Mouse (Mus musculus): ENCODE data around the gene St6gal1. TPM values are rescaled to one million over a fixed set of nuclear protein-coding genes. Genes with fewer than 3 reads are reported as not detected.

St6gal1 gene
- total and polyA plus RNA-seq, 2 experiments from 2014 or later, result 16.4 to 21.8 TPM

DNA sequence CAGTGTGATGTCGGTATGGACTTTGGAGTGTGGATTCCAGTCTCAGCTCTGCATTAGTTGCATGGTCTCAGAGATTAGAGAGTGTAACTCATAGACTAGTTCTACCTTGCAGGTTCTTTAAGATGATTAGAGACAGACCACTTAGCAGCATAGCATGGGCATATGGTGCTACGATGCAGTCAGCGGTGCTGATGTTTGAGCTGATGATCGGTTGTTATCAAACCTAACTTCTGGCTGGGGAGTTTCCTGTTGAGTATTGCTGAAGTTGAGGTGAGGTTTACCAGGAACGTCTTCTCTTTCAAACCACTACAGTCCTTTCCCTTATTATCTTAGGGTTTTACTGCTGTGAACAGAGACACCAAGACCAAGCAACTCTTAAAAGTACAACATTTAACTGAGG is 57.7 kb downstream of the St6gal1 start:
- Histone ChIP-seq H3K4me2 (ENCODE audit: low read depth) (no peak overlapping the region), H3K36me3 (ENCODE audit: insufficient read depth) (no peaks in the 10 kb centered on the region), H3K4me3 (ENCODE audit: low read depth, low read length) (no peak overlapping the region), H3K9ac (no peak overlapping the region), H3K4me1 (ENCODE audit: insufficient read depth) (no peaks in the 10 kb centered on the region), H3K27me3 (ENCODE audit: insufficient read depth, low read length) (no peaks in the 10 kb centered on the region), H3K27ac (ENCODE audit: low read depth, low read length) (no peak overlapping the region), H3K9me3 (ENCODE audit: low read length) (no peaks in the 10 kb centered on the region)
- DNase-seq, result no peak
- TF ChIP-seq CTCF (IDR thresholded peaks at IDR 0.05; ENCODE audit: low read depth), result no peak
- no peak for ATAC-seq
- 96% methylated on average over 5 of the region's 5 CpGs for WGBS

- no peak overlapping the region for H3K9ac ChIP-seq
- no peaks in the 10 kb centered on the region for H3K9me3 ChIP-seq (ENCODE audit: low read length)
- no peaks in the 10 kb centered on the region for H3K36me3 ChIP-seq (ENCODE audit: insufficient read depth)
- no peaks in the 10 kb centered on the region for H3K4me1 ChIP-seq (ENCODE audit: insufficient read depth)
- H3K27me3 ChIP-seq (ENCODE audit: insufficient read depth, low read length), result no peaks in the 10 kb centered on the region
- ATAC-seq, result no peak
- no peak overlapping the region for H3K4me3 ChIP-seq (ENCODE audit: low read depth, low read length)
- DNase-seq, result no peak
- no peak overlapping the region for H3K27ac ChIP-seq (ENCODE audit: low read depth, low read length)
- WGBS, result 87% methylated on average over 5 of the region's 5 CpGs
- TF ChIP-seq CTCF (IDR thresholded peaks at IDR 0.05; ENCODE audit: low read depth), result no peak
- H3K4me2 ChIP-seq (ENCODE audit: low read depth), result no peak overlapping the region
These were observed 58.4 kb downstream of the St6gal1 start for GRCm38 (mm10) chr16:23282941-23283340.

DNA sequence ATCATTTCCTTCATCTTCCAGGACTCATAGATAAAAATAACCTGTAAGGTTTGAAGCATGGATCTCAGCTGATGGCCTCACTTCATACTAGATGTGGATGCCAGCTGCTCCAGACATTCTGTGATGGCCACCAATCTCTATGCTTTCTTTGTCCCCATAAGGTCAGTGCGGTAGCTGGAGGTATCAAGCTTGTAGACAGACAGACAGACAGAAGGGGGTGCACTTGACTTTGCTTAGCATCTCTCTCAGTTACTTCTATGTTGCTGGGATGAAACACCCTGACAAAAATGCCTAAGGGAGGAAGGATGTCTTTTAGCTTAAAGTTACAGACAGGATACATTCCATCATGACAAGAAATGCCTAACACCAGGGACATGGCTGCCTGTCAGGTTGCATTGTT is 59.1 kb downstream of the St6gal1 start:
- Histone ChIP-seq H3K27ac (ENCODE audit: low read depth, low read length) (no peak overlapping the region), H3K4me2 (ENCODE audit: low read depth) (no peak overlapping the region), H3K9ac (no peak overlapping the region), H3K27me3 (ENCODE audit: insufficient read depth, low read length) (no peaks in the 10 kb centered on the region), H3K9me3 (ENCODE audit: low read length) (no peaks in the 10 kb centered on the region), H3K4me3 (ENCODE audit: low read depth, low read length) (no peak overlapping the region), H3K4me1 (ENCODE audit: insufficient read depth) (no peaks in the 10 kb centered on the region), H3K36me3 (ENCODE audit: insufficient read depth) (no peaks in the 10 kb centered on the region)
- 97% methylated on average over 1 of the region's 1 CpGs for WGBS
- TF ChIP-seq CTCF (IDR thresholded peaks at IDR 0.05; ENCODE audit: low read depth), result no peak
- DNase-seq (no peak), ATAC-seq (no peak)

- H3K4me2 ChIP-seq (ENCODE audit: low read depth), result no peak overlapping the region
- 92% methylated on average over 15 of the region's 15 CpGs for WGBS
- DNase-seq (no peak), ATAC-seq (no peak)
- no peaks in the 10 kb centered on the region for H3K4me1 ChIP-seq (ENCODE audit: insufficient read depth)
- no peak for TF ChIP-seq CTCF (IDR thresholded peaks at IDR 0.05; ENCODE audit: low read depth)
- no peak overlapping the region for H3K4me3 ChIP-seq (ENCODE audit: low read depth, low read length)
- no peaks in the 10 kb centered on the region for H3K9me3 ChIP-seq (ENCODE audit: low read length)
- H3K27me3 ChIP-seq (ENCODE audit: insufficient read depth, low read length), result no peaks in the 10 kb centered on the region
- no peaks in the 10 kb centered on the region for H3K36me3 ChIP-seq (ENCODE audit: insufficient read depth)
- no peak overlapping the region for H3K27ac ChIP-seq (ENCODE audit: low read depth, low read length)
- no peak overlapping the region for H3K9ac ChIP-seq
These were observed 60.2 kb downstream of the St6gal1 start for GRCm38 (mm10) chr16:23284470-23285394.

DNA sequence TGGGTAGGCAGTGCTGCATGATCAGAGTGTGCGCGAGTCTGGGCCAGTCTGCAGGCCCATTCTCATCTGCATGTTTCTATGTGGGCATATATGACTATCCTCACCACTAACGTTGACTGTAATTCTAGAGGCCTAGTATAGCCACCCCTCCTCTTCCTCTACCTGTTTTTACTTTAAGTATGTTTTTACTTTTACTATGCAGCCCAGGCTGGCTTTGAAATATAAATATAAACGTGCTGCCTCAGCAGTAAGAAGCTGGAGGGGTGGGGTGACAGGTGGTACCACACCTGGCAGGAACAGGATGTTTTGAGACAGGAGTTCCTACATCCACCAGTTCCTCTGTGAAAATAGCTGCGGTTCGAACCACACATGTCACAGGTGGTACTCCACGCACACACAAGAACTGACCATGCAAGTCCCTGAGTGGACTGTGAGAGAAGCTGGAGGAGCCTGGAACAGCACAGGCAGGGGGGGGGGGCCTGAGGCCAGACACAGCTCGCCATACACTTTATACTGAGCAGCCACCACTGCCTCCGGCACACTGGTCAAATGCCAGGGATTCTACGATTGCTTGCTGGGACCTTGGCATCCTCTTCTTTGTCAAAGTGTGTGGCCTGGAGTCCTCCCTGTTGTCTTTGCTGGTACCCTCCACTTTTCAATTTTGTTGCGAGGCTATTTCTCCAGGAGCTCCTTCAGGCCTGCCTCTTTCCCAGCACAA is 62.0 kb downstream of the St6gal1 start:
- H3K27me3 ChIP-seq (ENCODE audit: insufficient read depth, low read length), result no peaks in the 10 kb centered on the region
- no peaks in the 10 kb centered on the region for H3K9me3 ChIP-seq (ENCODE audit: low read length)
- H3K4me2 ChIP-seq (ENCODE audit: low read depth), result no peak overlapping the region
- H3K36me3 ChIP-seq (ENCODE audit: insufficient read depth), result no peaks in the 10 kb centered on the region
- H3K27ac ChIP-seq (ENCODE audit: low read depth, low read length), result no peak overlapping the region
- ATAC-seq (no peak), DNase-seq (no peak)
- no peak for TF ChIP-seq CTCF (IDR thresholded peaks at IDR 0.05; ENCODE audit: low read depth)
- 84% methylated on average over 11 of the region's 11 CpGs for WGBS
- H3K4me1 ChIP-seq (ENCODE audit: insufficient read depth), result no peaks in the 10 kb centered on the region
- no peak overlapping the region for H3K9ac ChIP-seq
- no peak overlapping the region for H3K4me3 ChIP-seq (ENCODE audit: low read depth, low read length)

DNA sequence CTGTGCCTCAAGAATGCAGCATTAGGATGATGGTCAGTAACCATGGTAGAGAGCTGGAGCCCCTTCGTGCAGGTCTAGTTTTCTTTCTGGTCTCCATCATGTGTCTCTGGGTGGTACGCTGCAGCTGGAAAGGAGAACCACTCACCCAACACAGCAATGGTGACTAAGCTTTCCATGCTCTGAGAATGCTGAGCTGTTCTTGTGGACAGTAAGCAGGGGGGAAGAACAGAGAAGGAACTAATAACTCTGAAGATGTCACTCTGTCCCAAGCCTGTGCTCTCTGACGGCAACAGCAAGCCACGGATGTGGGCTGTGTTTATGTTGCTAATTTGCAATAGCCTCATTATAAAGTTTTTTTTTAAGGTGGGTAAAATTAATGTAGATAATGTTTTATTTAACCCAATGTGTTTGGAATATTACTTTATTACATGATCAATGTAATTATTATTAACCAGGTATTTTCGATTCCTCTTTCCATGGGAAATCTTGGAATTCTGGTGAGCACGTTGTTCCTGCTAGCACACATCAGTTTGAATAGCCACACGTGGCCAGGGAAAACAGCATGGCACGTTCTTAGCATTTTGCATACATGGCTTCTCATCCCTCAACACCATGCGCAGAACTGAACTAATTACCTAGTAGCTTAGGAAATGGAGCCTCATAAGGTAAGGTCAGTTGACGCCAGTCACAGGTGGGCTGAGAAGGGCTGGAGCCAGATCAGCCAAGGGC is 62.9 kb downstream of the St6gal1 start:
- ATAC-seq, result no peak
- Histone ChIP-seq H3K4me1 (ENCODE audit: insufficient read depth) (no peaks in the 10 kb centered on the region), H3K9me3 (ENCODE audit: low read length) (no peaks in the 10 kb centered on the region), H3K4me3 (ENCODE audit: low read depth, low read length) (no peak overlapping the region), H3K9ac (no peak overlapping the region), H3K36me3 (ENCODE audit: insufficient read depth) (no peaks in the 10 kb centered on the region), H3K4me2 (ENCODE audit: low read depth) (no peak overlapping the region), H3K27me3 (ENCODE audit: insufficient read depth, low read length) (no peaks in the 10 kb centered on the region), H3K27ac (ENCODE audit: low read depth, low read length) (no peak overlapping the region)
- DNase-seq, result no peak
- WGBS, result 95% methylated on average over 10 of the region's 10 CpGs
- no peak for TF ChIP-seq CTCF (IDR thresholded peaks at IDR 0.05; ENCODE audit: low read depth)

Measured in forebrain, postnatal 0 days (tissue).